Mouse (Mus musculus): ENCODE measurements around the gene Msh2. TPM values are rescaled to one million over a fixed set of nuclear protein-coding genes. Genes with fewer than 3 reads are reported as not detected.

Gene Msh2
- polyA plus RNA-seq (2017; shearing (Covaris generic)) = 74.9 TPM

GRCm38 (mm10) chr17:87671890-87672660 is at the start of gene Msh2:
Gene Msh2, plus strand, starts transcription at chr17:87672330.

Other genes starting within 250 kb of the Msh2 start
- not detected for gene Stpg4, start 244.6 kb upstream of the Msh2 start, polyA plus RNA-seq (2017; shearing (Covaris generic))
- gene Calm2, start 225.4 kb upstream of the Msh2 start, polyA plus RNA-seq (2017; shearing (Covaris generic)) = 500 TPM
- gene Epcam, start 36.4 kb upstream of the Msh2 start, polyA plus RNA-seq (2017; shearing (Covaris generic)) = 20.8 TPM
- not detected for gene Kcnk12, start 125.7 kb downstream of the Msh2 start, polyA plus RNA-seq (2017; shearing (Covaris generic))
- gene Rpl36-ps4, start 248.6 kb downstream of the Msh2 start, polyA plus RNA-seq (2017; shearing (Covaris generic)) = not detected

Data from CD4-positive, CD25-positive, alpha-beta regulatory T cell (primary cell).